Mouse (Mus musculus) embryonic fibroblast, embryonic 13.5 days (primary cell): ENCODE data around the gene Ubxn6.
"Not testable (repeated sequence)": the region's sequence is repeated elsewhere in the genome, so short reads cannot be mapped to it uniquely, and the experiment has no call there.

Experiments
- CTCF ChIP-seq: IDR thresholded peaks from 2 replicates; pipeline ENCODE4 v1.5.1; 2011; ENCODE audit warnings: mild to moderate bottlenecking, control low read depth, low read length, moderate library complexity, borderline replicate concordance; ENCODE audit not compliant: insufficient read depth
- POLR2A ChIP-seq: IDR thresholded peaks from 2 replicates; pipeline ENCODE4 v1.6.1; 2011; ENCODE audit warnings: low read depth, mild to moderate bottlenecking, control low read depth, low read length, moderate library complexity

DNA sequence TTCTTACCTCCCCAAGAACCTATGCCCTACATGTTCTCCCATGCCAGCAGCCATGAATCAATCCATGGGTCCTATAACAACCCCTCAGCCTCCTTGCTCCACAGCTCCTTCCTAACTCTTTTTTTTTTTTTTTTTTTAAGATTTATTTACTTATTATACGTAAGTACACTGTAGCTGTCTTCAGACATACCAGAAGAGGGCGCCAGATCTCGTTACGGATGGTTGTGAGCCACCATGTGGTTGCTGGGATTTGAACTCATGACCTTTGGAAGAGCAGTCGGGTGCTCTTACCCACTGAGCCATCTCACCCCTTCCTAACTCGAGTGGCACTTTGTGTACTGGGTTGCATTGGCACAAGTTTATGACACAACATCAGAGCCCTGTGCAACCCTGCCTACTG lies 9.1 kb downstream of the Ubxn6 start:
- not testable (repeated sequence) for TF ChIP-seq POLR2A, CTCF
